Mouse (Mus musculus): ENCODE data around the gene Slc38a1.

DNA sequence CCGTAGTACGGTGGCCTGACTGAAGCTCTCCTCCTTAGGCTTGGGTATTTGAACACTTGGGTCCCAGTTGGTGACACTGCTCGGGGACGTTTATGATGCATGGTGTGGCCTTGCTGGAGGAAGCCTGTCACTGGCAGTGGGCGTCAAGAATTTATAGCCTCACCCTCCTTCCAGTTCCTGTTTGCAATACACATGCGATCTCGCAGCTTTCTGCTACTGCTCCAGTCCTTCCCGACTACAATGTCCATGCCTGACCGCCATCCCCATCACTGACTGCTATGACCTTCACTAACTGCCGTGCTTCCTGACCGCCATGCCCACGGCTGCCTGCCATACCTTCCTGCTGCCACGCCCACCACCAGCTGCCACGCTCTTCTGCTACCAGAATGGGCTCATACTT lies 12.8 kb upstream of the Slc38a1 start:
- TF ChIP-seq CTCF (IDR thresholded peaks at IDR 0.05; ENCODE audit: insufficient read depth, low read depth, low read length) (no peak), POLR2A (IDR thresholded peaks at IDR 0.05; ENCODE audit: insufficient read depth, low read depth, low read length) (no peak)

Data from olfactory bulb, adult 2 months (tissue).